Mouse (Mus musculus) cerebellum, postnatal 36 days (tissue): ENCODE measurements around the gene Fstl4.

Experiments used
- DNase-seq, 2 experiments: peaks; one replicate each; pipeline ENCODE4 v3.0.0; 2021 to 2022; ENCODE audit warnings: mixed read lengths in 2 of 2

Gene Fstl4

DNA sequence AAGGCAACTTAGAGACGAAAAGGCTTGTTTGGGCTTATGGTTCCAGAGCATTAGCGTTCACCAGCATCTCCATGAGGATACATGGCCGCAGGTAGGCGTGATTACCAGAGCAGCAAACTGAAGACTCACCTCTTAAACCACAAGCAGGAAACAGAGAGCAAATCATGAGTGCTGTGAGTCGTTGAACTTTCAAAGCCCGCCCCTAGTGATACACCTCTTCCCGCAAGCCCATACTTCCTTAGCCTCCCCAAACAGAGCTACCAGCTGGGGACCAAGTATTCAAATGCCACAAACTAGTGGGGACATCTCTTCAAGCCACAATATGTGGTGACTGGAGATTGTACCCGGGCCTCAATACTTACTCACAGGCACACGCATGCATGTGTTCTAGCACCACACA, 332.4 kb downstream of the Fstl4 start:
- DNase-seq, result no peak

GRCm38 (mm10) chr11:53097331-53097730, 332.9 kb downstream of the Fstl4 start:
- DNase-seq, result no peak

- no peak for DNase-seq
Measured at GRCm38 (mm10) chr11:53097870-53098269, 333.4 kb downstream of the Fstl4 start.

GRCm38 (mm10) chr11:53098780-53099198, 334.4 kb downstream of the Fstl4 start:
- DNase-seq, result peak; percentile 56 to 63

DNA sequence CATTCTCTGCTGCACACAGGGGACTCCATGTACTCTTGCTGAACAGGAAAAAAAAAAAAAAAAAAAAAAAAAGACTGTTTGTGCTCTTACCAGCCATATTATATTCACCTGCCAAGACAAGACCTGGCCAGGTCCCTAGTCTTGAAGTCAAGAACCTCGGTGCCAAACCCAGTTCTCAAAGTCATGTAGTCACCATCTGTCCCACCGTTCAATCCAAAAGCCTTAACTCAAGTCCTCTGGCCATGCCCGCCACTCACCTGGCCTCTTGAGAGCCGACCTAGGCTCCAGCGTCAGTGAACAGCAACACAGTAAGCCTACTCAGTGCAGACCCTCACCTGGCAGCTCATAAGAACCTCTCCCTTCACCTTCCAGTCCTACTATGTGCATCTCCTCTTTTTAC, 334.9 kb downstream of the Fstl4 start:
- DNase-seq, result peak in 1 of 2 experiments; percentile 19

DNA sequence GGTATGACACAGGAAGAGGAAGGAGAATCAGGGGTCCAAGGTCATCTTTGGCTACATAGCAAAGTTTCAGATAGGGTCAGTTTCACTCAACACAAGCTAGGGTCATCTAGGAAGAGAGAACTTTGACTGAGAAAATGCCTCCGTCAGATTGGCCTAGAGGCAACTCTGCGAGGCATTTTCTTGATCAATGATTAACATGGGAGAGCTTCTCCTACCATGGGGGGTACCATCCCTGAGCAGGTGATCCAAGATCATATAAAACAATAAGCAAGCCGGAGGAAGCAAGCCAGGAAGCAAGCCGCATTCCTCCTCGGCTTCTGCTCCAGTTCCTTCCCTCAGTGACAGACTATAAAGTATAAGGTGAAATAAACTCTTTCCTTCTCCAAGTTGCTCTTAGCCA, 337.3 kb downstream of the Fstl4 start:
- DNase-seq, result no peak

DNA sequence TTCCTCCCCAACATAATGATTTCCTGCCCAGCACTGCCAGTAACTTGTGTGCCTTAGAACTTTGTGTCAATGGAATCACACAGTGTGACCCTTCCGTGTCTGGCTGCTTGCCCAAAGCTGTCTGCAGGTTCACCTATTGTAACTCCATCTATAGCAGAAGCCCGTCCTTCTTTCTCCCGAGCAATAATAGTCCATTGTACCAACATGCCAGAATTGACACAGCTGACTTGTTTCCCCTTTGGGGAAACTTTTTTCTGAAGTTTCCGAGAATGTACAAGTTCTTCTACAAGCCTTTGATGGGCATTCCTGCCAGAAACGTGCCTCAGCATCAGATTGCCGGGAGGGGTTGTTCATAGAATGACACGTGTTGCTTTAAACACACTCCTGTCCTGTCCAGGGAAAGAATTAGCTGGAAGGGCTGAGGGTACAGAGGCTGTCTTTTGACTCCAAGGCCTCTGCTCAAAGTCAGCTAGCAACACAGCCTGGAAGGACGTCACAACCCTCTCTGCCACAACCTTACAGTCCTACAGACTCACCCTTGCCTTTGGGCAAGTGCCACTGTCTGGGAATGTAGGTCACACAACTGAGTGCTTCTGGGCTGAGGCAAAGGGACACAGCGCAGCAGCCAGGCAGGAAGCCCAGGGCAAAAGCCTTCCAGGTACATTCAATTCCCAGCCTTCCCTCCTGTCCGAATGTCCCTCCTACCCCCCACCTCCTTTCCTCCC, 339.3 kb downstream of the Fstl4 start:
- no peak for DNase-seq

GRCm38 (mm10) chr11:53107706-53108105, 343.3 kb downstream of the Fstl4 start:
- peak; percentile 66 to 70 for DNase-seq

DNA sequence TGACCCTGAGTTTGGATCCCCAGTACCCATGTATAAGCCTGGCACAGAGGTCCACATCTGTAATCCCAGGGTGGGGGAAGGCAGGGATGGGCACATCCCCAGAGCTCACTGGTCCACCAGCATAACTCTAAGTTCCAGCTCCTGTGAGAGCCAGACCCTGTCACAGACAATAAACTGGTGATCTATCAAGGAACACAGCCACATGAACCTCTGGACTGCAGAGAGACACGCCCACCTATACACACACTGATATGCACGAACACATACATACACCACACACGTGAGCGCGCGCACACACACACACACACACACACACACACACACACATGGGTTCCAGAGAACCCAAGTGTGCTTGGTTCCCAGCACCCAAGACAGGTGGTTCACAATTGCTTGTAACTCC, 344.4 kb downstream of the Fstl4 start:
- DNase-seq, result no peak

DNA sequence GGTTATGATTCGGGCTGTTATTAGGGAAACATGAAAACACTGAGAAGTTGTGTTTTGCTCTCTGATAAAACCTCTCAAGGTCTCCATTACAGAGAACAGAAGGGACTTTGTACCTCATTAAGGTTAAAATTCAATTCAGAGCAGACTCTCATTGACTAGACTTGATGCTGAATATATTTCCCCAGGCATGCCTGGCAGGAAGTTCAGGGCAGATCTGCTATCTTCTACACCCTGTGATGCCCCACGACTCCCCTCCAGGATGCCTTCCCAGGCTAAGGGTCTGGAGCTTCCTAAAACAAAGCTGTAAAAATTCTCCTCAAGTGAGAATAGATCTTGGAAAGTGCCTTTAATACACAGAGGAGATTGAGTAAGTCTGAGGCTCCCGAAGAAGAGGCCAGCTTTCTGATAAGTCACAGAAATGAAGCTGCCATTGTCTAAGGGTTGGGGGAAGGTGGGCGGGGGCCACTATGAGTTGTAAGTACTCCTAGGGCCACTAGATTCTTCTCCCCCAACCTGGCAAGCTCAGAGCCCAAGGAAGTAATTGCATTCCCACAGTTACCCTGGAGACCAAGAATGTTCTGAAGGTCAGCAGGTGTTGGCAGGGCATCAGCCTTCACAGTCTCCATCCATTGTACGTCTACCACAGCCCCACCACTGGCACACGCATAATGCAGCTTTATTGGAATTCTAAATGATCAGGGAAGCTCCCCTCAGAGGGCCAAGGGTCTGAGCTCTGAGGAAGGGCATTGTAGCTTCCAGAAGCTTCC, 345.4 kb downstream of the Fstl4 start:
- no peak for DNase-seq

GRCm38 (mm10) chr11:53115711-53116110, 351.3 kb downstream of the Fstl4 start:
- DNase-seq, result no peak

GRCm38 (mm10) chr11:53116356-53116755, 351.9 kb downstream of the Fstl4 start:
- DNase-seq, result no peak

DNA sequence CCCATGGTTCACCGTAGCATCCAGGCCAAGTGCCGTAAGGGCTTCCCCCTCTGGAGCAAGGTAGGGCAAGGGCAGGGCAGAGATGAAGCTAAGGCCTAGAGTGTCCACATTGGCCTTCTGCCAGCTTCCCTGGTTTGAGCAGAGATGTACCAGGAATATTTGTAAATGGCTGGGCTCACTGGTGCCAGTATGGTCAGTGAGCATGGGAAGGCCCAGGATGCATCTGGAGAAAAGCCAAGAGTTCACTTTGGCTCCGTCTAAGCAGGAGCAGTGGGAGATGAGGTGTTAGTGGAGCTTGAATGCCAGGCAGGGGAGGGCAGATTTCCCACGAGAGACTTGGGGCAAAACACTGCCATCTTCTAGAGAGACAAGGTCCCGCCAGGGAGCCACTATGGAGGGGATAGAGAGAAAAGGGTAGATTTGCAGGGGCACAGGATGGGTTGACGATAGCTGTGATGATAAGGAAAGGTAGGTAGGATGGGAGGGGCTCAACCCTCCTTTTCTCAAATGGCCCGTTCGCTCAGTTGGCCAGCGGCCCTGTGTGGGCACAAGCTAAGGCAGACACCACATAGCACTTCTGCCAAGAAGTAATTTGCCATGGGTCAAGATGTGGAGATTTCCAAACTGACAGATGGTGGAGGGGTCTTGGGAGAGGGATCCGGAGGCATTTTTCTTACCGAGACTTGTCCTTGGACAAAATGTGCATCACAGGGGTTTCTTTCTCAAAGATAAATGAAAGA, 354.0 kb downstream of the Fstl4 start:
- peak; percentile 66 to 75 for DNase-seq

- no peak for DNase-seq
Measured at GRCm38 (mm10) chr11:53119966-53120365, 355.5 kb downstream of the Fstl4 start.

GRCm38 (mm10) chr11:53121208-53121607, 356.8 kb downstream of the Fstl4 start:
- no peak for DNase-seq

DNA sequence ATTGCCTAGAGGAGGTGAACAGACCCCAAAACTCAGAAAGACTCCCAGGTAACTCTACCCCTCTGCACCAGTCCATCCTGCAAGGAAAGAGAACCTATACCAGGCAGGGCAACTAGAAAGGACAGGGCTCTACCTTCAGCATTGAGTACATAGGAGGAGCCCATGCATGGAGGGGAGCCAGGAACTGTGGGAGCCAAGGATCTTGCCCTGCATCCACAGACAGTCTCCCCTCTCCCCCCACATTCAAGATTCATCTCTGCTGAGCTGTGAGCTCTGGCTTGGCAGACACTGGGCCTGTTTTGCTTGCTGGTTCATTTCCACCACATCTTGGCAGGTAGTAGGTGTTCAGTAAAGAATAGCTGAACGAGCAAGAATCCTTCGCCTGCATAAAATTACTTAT, 360.4 kb downstream of the Fstl4 start:
- DNase-seq, result no peak

DNA sequence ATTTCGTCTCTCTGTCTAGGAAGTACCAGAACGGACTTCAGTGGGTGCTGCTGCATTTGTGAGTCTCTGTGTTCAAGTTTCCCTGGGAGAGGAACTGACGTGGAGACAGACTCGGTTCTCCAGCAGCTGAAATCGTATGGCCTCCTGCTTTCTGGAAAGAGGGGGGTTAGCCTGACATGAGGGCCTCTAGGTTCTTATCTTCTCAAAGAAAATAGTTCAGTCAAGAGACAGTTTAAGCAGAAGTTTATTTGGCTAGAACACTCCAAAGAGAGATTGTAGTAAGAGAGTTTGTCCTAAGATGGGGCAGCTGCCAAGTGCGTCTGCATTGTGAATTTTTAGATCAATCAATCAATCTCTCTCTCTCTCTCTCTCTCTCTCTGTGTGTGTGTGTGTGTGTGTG, 362.2 kb downstream of the Fstl4 start:
- no peak for DNase-seq

- no peak for DNase-seq
Measured at GRCm38 (mm10) chr11:53128661-53129060, 364.2 kb downstream of the Fstl4 start.

- DNase-seq, result no peak
Measured at GRCm38 (mm10) chr11:53132406-53133035, 368.1 kb downstream of the Fstl4 start.

GRCm38 (mm10) chr11:53136371-53136770, 371.9 kb downstream of the Fstl4 start:
- no peak for DNase-seq

DNA sequence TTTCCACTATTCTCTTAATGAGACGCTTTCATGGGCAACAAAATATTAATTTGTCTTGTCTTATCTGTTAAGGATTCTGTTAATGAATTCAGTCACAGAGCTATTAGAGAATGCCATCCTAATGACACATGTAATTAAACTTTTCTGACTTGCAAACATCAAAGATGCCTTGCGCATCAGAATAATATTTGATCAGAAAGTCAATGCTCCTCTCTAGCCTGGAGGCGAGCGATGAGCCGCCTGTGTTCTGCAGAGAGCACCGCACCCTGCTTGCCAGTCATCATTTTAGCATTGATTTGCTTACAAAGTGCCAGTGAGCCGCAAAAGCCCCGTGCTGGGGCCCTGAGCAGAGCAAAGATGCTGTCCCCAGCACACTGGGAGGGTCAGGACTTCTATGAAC, 372.9 kb downstream of the Fstl4 start:
- no peak for DNase-seq

DNA sequence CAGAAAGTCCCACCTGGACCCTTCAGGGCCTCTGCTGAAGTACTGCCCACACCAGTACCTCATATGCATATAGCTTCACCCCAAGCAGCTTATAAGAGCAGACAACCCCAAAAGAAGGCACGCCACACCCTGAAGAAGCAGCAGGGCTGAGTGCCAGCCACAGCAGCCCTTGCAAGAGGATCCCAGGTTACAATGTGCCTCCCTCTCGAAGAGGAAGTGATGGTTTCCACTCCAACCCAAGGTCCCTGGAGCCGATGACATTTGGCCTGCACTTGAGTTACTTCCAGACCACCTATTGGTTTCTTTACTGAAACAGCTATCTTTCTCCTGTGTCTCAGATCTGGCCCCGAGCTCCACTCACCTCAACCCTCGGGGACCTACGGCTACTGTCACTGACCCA, 373.8 kb downstream of the Fstl4 start:
- no peak for DNase-seq

GRCm38 (mm10) chr11:53139666-53140065, 375.2 kb downstream of the Fstl4 start:
- DNase-seq, result no peak
